Mouse (Mus musculus) lung, adult 2 months (tissue): Measurements from ENCODE around the gene Gm20388.
"Not testable (repeated sequence)": the region's sequence is repeated elsewhere in the genome, so short reads cannot be mapped to it uniquely, and the experiment has no call there.

Source experiments
- CTCF ChIP-seq: fragments of 200-500 bp; IDR thresholded peaks from 2 replicates; pipeline ENCODE4 v1.5.1; 2011; ENCODE audit warnings: mild to moderate bottlenecking, low read length, control low read depth; ENCODE audit not compliant: insufficient read depth
- POLR2A ChIP-seq: fragments of 200-500 bp; IDR thresholded peaks from 2 replicates; pipeline ENCODE4 v1.6.1; 2011; ENCODE audit warnings: low read depth, mild to moderate bottlenecking, control low read depth, low read length, borderline replicate concordance; ENCODE audit errors: extremely low read depth

DNA sequence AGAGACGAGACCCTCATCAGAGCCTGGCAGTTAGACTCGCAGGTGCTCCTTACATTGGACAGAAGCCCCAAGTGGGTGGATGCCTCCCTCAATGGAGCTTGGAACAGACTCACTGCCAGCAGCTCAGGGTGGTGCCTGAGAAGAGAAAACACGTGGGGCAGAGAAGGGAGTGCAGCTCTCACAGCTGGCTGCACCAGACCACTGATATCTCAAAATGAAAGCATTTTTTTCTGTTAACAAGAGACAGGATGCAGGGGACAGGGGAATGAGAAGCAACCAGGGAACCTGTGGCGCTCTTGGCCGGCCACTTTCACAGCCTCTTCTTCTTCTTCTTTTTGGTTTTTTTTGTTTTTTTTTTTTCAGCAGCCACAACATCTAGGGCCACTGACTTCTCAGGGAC, 3563.9 kb downstream of the Gm20388 start:
- not testable (repeated sequence) for TF ChIP-seq CTCF, POLR2A
